Mouse (Mus musculus) liver, embryonic 16.5 days (tissue): Measurements from ENCODE around the gene Cluap1. TPM values are rescaled to one million over a fixed set of nuclear protein-coding genes. Genes with fewer than 3 reads are reported as not detected.
A peak's percentile ranks its signal among the peaks of the same experiment; 100 is the strongest.

Experiments used
- ATAC-seq: fragments of 200-750 bp; cut with Nextera tagmentation; 2 replicates; pipeline ENCODE4 v1.8.0; 2017; ENCODE audit warnings: low read depth, mild to moderate bottlenecking, moderate number of reproducible peaks, moderate library complexity
- H3K27ac ChIP-seq: fragments of 300-500 bp; sonication (generic); 2 replicates; pipeline ENCODE4 v1.5.1; 2014; ENCODE audit warnings: mild to moderate bottlenecking, low read length
- H3K27me3 ChIP-seq: fragments of 300-500 bp; sonication (generic); 2 replicates; pipeline ENCODE4 v1.6.1; 2014; ENCODE audit warnings: low read depth, low read length, mixed read lengths; ENCODE audit not compliant: control insufficient read depth, insufficient read depth
- H3K36me3 ChIP-seq: fragments of 300-500 bp; sonication (generic); 2 replicates; pipeline ENCODE4 v1.6.1; 2014; ENCODE audit warnings: mild to moderate bottlenecking; ENCODE audit not compliant: control insufficient read depth, insufficient read depth
- H3K4me1 ChIP-seq: fragments of 300-500 bp; sonication (generic); 2 replicates; pipeline ENCODE4 v1.6.1; 2014; ENCODE audit warnings: low read depth, low read length, mixed read lengths; ENCODE audit not compliant: control insufficient read depth
- H3K4me2 ChIP-seq: fragments of 300-500 bp; sonication (generic); 2 replicates; pipeline ENCODE4 v1.6.1; 2014; ENCODE audit warnings: low read depth, low read length, mixed read lengths
- H3K4me3 ChIP-seq: fragments of 300-500 bp; sonication (generic); 2 replicates; pipeline ENCODE4 v1.5.1; 2014; ENCODE audit warnings: low read depth, mild to moderate bottlenecking, low read length
- H3K9ac ChIP-seq: fragments of 300-500 bp; sonication (generic); 2 replicates; pipeline ENCODE4 v1.6.1; 2014; ENCODE audit warnings: low read depth, low read length
- H3K9me3 ChIP-seq: fragments of 300-500 bp; sonication (generic); replicated peaks from 2 replicates; pipeline ENCODE4 v1.6.1; 2016; ENCODE audit warnings: low read length; ENCODE audit not compliant: control insufficient read depth
- WGBS: fragments of 180-500 bp; shearing (Covaris S2); extraction: QIAGEN DNeasy Blood & Tissue Kit; methylation state at CpG from one replicate; pipeline ENCODE4 v1.1.7; 2014; ENCODE audit not compliant: insufficient replicate concordance; 5-methylcytosine and 5-hydroxymethylcytosine counted together
- polyA plus RNA-seq: library from polyadenylated mRNA; unstranded; fragments of >200 nt; fragmentation: Nextera tagmentation; extraction: Ambion mirVana; gene quantifications from 2 replicates; pipeline ENCODE4 v1.2.1, GENCODE M21; 2015

Gene Cluap1
- polyA plus RNA-seq, 1 experiment from 2014 or later, result 5.7 TPM

DNA sequence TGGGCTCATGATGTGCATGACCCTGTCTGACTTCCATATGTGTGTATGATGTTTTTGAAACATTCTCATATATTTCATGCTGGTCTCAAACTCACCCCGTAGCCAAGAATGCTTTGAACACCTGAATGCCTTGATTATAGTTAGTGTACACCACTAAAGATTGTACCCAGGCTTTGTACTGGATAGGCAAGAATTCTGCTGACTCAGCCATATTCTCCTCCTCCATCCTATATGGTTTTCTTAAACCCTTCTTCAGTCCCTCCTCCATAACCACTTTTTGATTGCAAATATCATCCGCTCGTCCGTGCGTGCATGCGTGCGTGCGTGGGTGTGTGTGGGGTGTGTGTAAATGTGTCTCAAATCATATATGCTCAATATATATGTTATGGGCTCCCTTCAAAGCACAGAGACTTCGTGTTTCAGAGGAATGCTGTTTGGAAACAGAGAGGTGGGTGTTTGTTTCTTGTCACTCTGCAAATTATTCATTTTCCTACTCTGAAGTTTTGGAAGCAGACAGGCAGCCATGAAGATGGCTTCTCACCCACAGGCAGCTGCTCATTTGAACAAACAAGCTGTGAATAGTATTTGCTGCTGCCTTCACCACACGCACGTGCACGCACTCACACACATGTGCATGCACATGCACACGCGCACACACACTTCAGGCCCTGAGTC is 16.8 kb upstream of the Cluap1 start:
- Histone ChIP-seq H3K4me3 (no peak overlapping the region), H3K4me1 (peaks cover 10% of the 10 kb centered on the region), H3K27me3 (no peaks in the 10 kb centered on the region), H3K9ac (no peak overlapping the region), H3K36me3 (no peaks in the 10 kb centered on the region), H3K4me2 (no peak overlapping the region), H3K9me3 (no peaks in the 10 kb centered on the region), H3K27ac (no peak overlapping the region)
- WGBS, result 83% methylated on average over 14 of the region's 14 CpGs
- ATAC-seq, result no peak

DNA sequence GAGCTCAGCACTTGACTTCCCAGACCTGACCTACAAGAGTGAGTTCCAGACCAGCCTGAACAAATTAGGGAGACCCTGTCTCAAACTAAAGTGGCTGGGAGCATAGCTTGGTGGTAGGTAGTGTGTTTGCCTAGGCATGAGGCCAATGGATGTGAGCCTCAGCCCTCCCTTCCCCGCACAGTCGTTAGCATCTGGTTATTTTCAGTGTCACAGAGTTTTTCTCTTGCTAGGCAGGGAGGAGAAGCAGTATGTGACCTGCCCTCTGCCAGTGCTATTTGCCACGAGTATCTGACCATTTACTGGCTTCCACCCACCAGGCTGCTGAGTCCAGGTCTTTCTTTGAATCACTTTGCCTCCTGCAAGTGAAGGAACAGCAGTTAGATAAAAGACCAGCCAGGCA is 14.9 kb upstream of the Cluap1 start:
- no peaks in the 10 kb centered on the region for H3K27me3 ChIP-seq
- WGBS, result 52% methylated on average over 3 of the region's 3 CpGs
- no peaks in the 10 kb centered on the region for H3K9me3 ChIP-seq
- H3K9ac ChIP-seq, result no peak overlapping the region
- no peak for ATAC-seq
- no peak overlapping the region for H3K4me2 ChIP-seq
- peaks cover 12% of the 10 kb centered on the region for H3K36me3 ChIP-seq
- H3K27ac ChIP-seq, result peak overlapping the region; percentile 43
- no peak overlapping the region for H3K4me3 ChIP-seq
- H3K4me1 ChIP-seq, result peaks cover 10% of the 10 kb centered on the region

DNA sequence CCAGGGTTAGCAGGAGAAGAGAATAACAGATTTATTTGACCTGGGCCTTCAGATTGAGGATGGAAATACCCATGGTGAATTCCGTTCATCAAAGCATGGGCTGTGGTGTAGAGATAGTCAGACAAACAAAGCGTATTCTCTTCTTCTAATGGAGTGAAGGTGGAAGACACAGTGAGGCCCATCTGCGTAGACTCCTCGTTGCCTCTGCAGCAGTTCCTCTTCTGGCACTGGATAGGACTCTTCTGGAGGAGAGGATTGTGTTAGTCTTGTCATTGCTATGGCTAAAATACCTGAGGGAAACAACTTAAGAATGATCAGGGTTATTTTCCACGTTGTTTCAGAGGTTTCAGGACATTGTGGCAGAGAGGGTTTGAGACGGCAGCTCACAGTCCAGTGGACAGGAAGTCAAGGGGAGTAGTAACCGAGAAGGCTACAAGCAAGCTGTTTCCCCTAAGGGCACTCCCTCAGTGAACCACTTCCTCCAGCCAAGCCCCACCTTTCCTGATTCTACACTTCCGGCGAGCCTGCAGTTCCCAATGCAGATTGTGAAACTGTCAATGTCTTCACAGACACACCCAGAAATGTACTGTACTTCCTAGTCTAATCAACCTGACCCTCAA is 13.3 kb upstream of the Cluap1 start:
- peak overlapping the region; percentile 27 for H3K4me2 ChIP-seq
- H3K4me1 ChIP-seq, result peaks cover 10% of the 10 kb centered on the region
- peak overlapping the region; percentile 81 for H3K27ac ChIP-seq
- WGBS, result 18% methylated on average over 9 of the region's 9 CpGs
- ATAC-seq, result peak; percentile 78
- H3K9ac ChIP-seq, result no peak overlapping the region; the same call in 1 of the 2 replicates
- no peaks in the 10 kb centered on the region for H3K9me3 ChIP-seq
- no peaks in the 10 kb centered on the region for H3K27me3 ChIP-seq
- peaks cover 14% of the 10 kb centered on the region for H3K36me3 ChIP-seq
- peak overlapping the region; percentile 23 for H3K4me3 ChIP-seq

DNA sequence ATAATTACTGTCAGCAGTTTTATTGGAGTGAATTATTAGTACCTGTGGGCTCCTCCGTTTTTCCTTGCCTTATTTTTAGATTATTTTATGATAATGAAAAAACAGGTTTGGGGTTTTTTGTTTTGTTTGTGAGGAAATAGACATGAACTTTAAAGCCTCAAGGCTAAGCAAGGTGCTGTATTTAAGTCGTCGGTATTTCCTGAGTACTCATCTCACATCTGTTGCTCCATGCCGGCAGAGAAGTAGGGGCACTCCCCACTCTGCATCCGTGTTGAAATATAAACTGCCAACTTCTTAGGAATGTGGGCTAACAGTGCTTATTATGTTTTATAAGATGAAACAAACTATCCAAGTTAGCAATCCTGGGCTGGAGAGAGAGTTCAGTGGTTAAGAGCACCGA is 12.6 kb upstream of the Cluap1 start:
- H3K4me2 ChIP-seq, result peak overlapping the region; percentile 19; the same call in 1 of the 2 replicates
- H3K9ac ChIP-seq, result no peak overlapping the region
- peaks cover 10% of the 10 kb centered on the region for H3K4me1 ChIP-seq
- H3K27me3 ChIP-seq, result no peaks in the 10 kb centered on the region
- no peak for ATAC-seq
- H3K9me3 ChIP-seq, result no peaks in the 10 kb centered on the region
- H3K4me3 ChIP-seq, result no peak overlapping the region
- peaks cover 15% of the 10 kb centered on the region for H3K36me3 ChIP-seq
- H3K27ac ChIP-seq, result peak overlapping the region; percentile 35; the same call in 1 of the 2 replicates
- WGBS, result 62% methylated on average over 6 of the region's 6 CpGs

DNA sequence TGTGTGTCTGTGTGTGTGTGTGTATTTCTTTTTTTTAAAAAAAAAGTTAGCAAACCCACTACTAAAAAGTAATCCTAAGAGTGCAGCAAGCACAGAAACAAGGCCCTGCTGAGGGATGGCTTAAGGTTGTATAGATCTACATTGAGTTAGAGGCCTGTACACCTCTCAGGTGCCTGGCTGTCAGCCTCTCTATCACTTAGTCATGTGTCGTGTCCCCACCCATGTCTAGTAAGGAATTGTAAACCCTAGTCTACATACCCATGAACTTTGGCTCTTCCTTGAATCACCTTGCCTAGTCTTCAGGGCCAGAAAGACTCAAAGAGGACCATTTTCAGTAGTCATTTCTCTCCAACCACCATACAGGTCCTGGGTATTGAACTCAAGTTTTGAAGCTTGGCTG is 12.0 kb upstream of the Cluap1 start:
- no peaks in the 10 kb centered on the region for H3K27me3 ChIP-seq
- no peaks in the 10 kb centered on the region for H3K9me3 ChIP-seq
- H3K9ac ChIP-seq, result no peak overlapping the region
- no peak for ATAC-seq
- WGBS, result 61% methylated on average over 1 of the region's 1 CpGs
- no peak overlapping the region for H3K4me3 ChIP-seq
- H3K36me3 ChIP-seq, result peaks cover 18% of the 10 kb centered on the region
- H3K27ac ChIP-seq, result no peak overlapping the region
- H3K4me1 ChIP-seq, result peaks cover 10% of the 10 kb centered on the region
- H3K4me2 ChIP-seq, result no peak overlapping the region

DNA sequence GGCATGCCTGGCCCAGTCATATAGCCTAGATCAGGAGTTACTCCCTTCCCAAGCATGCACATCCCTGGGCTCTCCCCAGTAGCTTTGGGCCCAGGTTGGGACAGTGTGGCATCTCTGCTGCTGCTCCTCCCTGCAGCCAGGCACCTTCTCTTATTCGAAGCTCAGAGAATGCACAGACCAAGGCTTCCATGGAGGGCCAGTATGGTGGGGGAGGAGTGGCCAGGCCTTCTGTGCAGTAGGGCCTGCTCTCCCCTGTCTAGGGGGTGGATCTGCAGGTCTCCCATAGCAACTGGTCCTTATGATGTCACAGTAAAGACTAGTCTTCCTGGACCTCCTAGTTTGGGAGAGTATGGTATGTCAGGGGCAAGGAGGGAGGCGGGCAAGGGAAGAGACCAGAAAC is 1.1 kb upstream of the Cluap1 start:
- WGBS, result 67% methylated on average over 2 of the region's 2 CpGs
- no peaks in the 10 kb centered on the region for H3K9me3 ChIP-seq
- no peak overlapping the region for H3K27ac ChIP-seq
- H3K4me3 ChIP-seq, result no peak overlapping the region
- H3K27me3 ChIP-seq, result no peaks in the 10 kb centered on the region
- H3K4me1 ChIP-seq, result peaks cover 9% of the 10 kb centered on the region
- ATAC-seq, result no peak
- no peaks in the 10 kb centered on the region for H3K36me3 ChIP-seq
- no peak overlapping the region for H3K4me2 ChIP-seq
- no peak overlapping the region for H3K9ac ChIP-seq

DNA sequence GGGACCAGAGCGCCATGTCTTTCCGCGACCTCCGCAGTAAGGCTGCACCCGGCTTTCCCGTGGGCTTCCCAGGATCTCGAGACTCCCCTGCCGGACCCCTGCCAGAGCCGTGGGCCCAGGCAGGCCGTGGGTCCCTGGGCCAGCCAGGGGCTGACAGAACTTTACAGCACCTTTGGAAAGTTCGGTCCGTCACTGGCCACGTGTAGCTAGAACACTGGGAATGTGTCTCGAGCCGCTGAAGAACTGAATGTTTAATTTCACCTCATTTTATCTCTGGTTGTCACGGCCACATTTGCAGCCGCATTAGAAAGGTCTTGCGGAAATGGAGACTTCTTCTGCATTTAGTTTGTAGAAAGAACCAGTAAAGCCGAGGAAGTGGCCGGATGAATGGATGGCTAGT is 517 bp downstream of the Cluap1 start:
- Histone ChIP-seq H3K9ac (peak overlapping the region; percentile 79), H3K36me3 (no peaks in the 10 kb centered on the region; the same call in 1 of the 2 replicates), H3K4me1 (peaks cover 9% of the 10 kb centered on the region), H3K4me2 (peak overlapping the region; percentile 97), H3K9me3 (no peaks in the 10 kb centered on the region), H3K4me3 (peak overlapping the region; percentile 75), H3K27ac (peak overlapping the region; percentile 55; the same call in 1 of the 2 replicates), H3K27me3 (no peaks in the 10 kb centered on the region)
- ATAC-seq, result no peak
- WGBS, result 2% methylated on average over 20 of the region's 20 CpGs

DNA sequence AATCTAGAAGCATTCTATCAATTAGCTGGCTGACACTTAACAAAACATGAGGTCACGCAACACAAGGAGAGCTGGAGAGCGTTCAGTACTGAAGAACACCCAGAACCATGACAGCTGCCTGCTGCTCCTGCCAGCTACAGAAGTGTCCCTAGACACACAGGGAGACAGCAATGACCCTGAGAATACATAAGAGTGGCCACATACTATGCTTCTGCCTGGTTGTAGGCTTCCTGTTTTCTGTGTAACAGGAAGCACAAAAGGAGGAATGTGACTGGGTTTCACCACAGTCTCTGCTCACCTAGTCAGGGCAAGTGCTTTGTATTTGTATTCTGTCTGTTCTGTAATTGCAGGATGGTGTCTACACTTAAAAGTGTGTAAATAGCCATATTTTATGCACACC is 12.2 kb downstream of the Cluap1 start:
- 74% methylated on average over 2 of the region's 2 CpGs for WGBS
- Histone ChIP-seq H3K27me3 (no peaks in the 10 kb centered on the region), H3K4me1 (no peaks in the 10 kb centered on the region; the same call in 1 of the 2 replicates), H3K9me3 (no peaks in the 10 kb centered on the region), H3K27ac (no peak overlapping the region), H3K4me3 (no peak overlapping the region), H3K4me2 (no peak overlapping the region), H3K36me3 (peaks cover 11% of the 10 kb centered on the region), H3K9ac (no peak overlapping the region)
- ATAC-seq, result no peak

DNA sequence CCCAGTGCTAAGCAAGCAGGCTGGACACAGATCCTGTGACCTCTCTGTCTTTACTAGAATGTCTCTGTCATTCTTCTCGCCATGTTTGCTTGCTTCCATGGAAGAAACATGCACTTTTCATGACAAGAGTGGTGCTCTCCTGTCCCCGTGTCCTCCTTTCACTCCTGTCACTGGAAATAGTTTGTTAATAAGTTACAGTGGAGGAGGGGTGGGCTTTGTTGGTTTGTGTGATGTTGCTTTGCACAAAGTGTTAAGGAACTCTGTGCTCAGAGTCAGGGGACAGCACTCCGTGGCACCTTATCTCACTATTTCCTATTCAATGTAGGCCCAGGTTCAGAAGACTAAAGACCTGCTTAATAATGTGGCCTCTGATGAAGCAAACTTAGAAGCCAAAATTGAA is 14.9 kb downstream of the Cluap1 start:
- no peak overlapping the region for H3K4me3 ChIP-seq
- H3K27me3 ChIP-seq, result no peaks in the 10 kb centered on the region
- peaks cover 13% of the 10 kb centered on the region for H3K36me3 ChIP-seq
- H3K4me2 ChIP-seq, result no peak overlapping the region; the same call in 1 of the 2 replicates
- ATAC-seq, result peak; percentile 81
- no peaks in the 10 kb centered on the region; the same call in 1 of the 2 replicates for H3K4me1 ChIP-seq
- WGBS, result 70% methylated on average over 3 of the region's 3 CpGs
- H3K27ac ChIP-seq, result peak overlapping the region; percentile 47
- no peak overlapping the region for H3K9ac ChIP-seq
- no peaks in the 10 kb centered on the region for H3K9me3 ChIP-seq
